Mouse (Mus musculus) retina, postnatal 7 days (tissue): ENCODE data around the gene Has3.
A peak's percentile ranks its signal among the peaks of the same experiment; 100 is the strongest.
"Not testable (repeated sequence)": the region's sequence is repeated elsewhere in the genome, so short reads cannot be mapped to it uniquely, and the experiment has no call there.

Source experiments
- DNase-seq: peaks from one replicate; pipeline ENCODE4 v3.0.0-alpha.2; 2012; ENCODE audit warnings: low read depth, low spot score

The Has3 gene

GRCm38 (mm10) chr8:106884826-106885400, 14.9 kb downstream of the Has3 start:
- DNase-seq: not testable (repeated sequence)

GRCm38 (mm10) chr8:106887336-106888189, 17.5 kb downstream of the Has3 start:
- DNase-seq: peak; percentile 78

GRCm38 (mm10) chr8:106888803-106889202, 18.8 kb downstream of the Has3 start:
- DNase-seq: no peak

GRCm38 (mm10) chr8:106892210-106892805, 22.3 kb downstream of the Has3 start:
- DNase-seq: no peak

- DNase-seq: no peak
These were observed 22.9 kb downstream of the Has3 start for GRCm38 (mm10) chr8:106892806-106893451.

GRCm38 (mm10) chr8:106893481-106894156, 23.6 kb downstream of the Has3 start, which contains the start of gene Utp4:
Gene Utp4 (plus strand): TSS chr8:106893636.
- DNase-seq: peak; percentile 77

GRCm38 (mm10) chr8:106899473-106899872, 29.4 kb downstream of the Has3 start:
- no peak for DNase-seq

- DNase-seq: peak; percentile 40
These were observed 35.9 kb downstream of the Has3 start for GRCm38 (mm10) chr8:106905727-106906480.

GRCm38 (mm10) chr8:106906635-106907034, 36.6 kb downstream of the Has3 start:
- no peak for DNase-seq

GRCm38 (mm10) chr8:106907450-106907849, 37.4 kb downstream of the Has3 start:
- no peak for DNase-seq

GRCm38 (mm10) chr8:106908291-106908690, 38.2 kb downstream of the Has3 start:
- no peak for DNase-seq

- no peak for DNase-seq
These were observed 43.6 kb downstream of the Has3 start for GRCm38 (mm10) chr8:106913631-106914030.

- DNase-seq: no peak
These were observed 49.8 kb downstream of the Has3 start for GRCm38 (mm10) chr8:106919721-106920394.

- no peak for DNase-seq
These were observed 50.3 kb downstream of the Has3 start for GRCm38 (mm10) chr8:106920395-106920741.

GRCm38 (mm10) chr8:106924057-106924456, 54.0 kb downstream of the Has3 start:
- DNase-seq: no peak

- DNase-seq: no peak
These were observed 54.9 kb downstream of the Has3 start for GRCm38 (mm10) chr8:106924904-106925349.

GRCm38 (mm10) chr8:106925446-106925845, 55.4 kb downstream of the Has3 start:
- DNase-seq: no peak

GRCm38 (mm10) chr8:106927247-106927646, 57.2 kb downstream of the Has3 start:
- no peak for DNase-seq

GRCm38 (mm10) chr8:106928182-106928581, 58.1 kb downstream of the Has3 start:
- not testable (repeated sequence) for DNase-seq
